Mouse (Mus musculus) testis, adult 2 months (tissue): Measurements from ENCODE around the gene Eif4ebp2.

Experiments used
- CTCF ChIP-seq: fragments of 200-500 bp; IDR thresholded peaks from 2 replicates; pipeline ENCODE4 v1.5.1; 2012; ENCODE audit warnings: low read depth, mild to moderate bottlenecking, inconsistent platforms, low read length, moderate library complexity; ENCODE audit not compliant: control insufficient read depth, insufficient read depth, insufficient replicate concordance
- POLR2A ChIP-seq: fragments of 200-500 bp; IDR thresholded peaks from 2 replicates; pipeline ENCODE4 v1.6.1; 2012; ENCODE audit warnings: low read depth, mild to moderate bottlenecking, inconsistent platforms, low read length, moderate library complexity; ENCODE audit not compliant: control insufficient read depth

DNA sequence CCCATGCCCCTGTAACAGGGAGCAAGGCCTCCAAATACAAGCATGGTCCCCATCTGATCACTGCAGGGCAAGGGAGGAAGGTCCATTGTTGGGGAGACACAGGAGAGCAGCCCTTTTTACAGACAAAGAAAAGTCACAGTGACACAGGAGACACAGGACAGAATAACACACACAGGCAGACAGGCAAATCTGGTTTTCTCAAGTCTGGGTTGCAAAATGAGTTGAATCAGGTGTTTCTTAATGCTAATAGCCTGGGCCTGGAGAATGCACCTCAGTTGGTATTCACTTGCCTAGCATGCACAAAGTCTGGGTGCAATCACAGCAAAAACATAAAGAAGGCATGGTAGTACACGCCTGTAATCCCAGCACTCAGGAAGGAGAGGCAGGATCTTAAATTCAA, 8.6 kb downstream of the Eif4ebp2 start:
- TF ChIP-seq CTCF (no peak), POLR2A (no peak)
